Mouse (Mus musculus) cerebellum, adult 2 months (tissue): ENCODE data around the gene Ccin.

Experiments
- CTCF ChIP-seq: fragments of 200-500 bp; IDR thresholded peaks from 2 replicates; pipeline ENCODE4 v1.5.1; 2011; ENCODE audit warnings: low read depth, mild to moderate bottlenecking, control low read depth, low read length, moderate library complexity, borderline replicate concordance; ENCODE audit not compliant: insufficient read depth
- POLR2A ChIP-seq: fragments of 200-500 bp; IDR thresholded peaks from 2 replicates; pipeline ENCODE4 v1.6.1; 2011; ENCODE audit warnings: low read length, control low read depth, borderline replicate concordance; ENCODE audit not compliant: insufficient read depth

- TF ChIP-seq CTCF (no peak), POLR2A (no peak)
Observed at GRCm38 (mm10) chr4:43964326-43964833, 18.9 kb upstream of the Ccin start.
